Mouse (Mus musculus) lung, adult 2 months (tissue): ENCODE measurements at regions not wholly inside any gene's neighbourhood (a gene's known extent, or its start where the extent isn't known, plus 50 kb on each side); places are given as distances from the start of the nearest gene placed in this dataset.

Experiments
- CTCF ChIP-seq: fragments of 200-500 bp; IDR thresholded peaks from 2 replicates; pipeline ENCODE4 v1.5.1; 2011; ENCODE audit warnings: mild to moderate bottlenecking, low read length, control low read depth; ENCODE audit not compliant: insufficient read depth
- POLR2A ChIP-seq: fragments of 200-500 bp; IDR thresholded peaks from 2 replicates; pipeline ENCODE4 v1.6.1; 2011; ENCODE audit warnings: low read depth, mild to moderate bottlenecking, control low read depth, low read length, borderline replicate concordance; ENCODE audit errors: extremely low read depth

GRCm38 (mm10) chr13:107088198-107088597 is 66.3 kb upstream of the Kif2a start:
- no peak for TF ChIP-seq POLR2A
- no peak for TF ChIP-seq CTCF
